Mouse (Mus musculus) brain, adult 10 weeks (tissue): ENCODE measurements around the gene Orc2. TPM values are rescaled to one million over a fixed set of nuclear protein-coding genes. Genes with fewer than 3 reads are reported as not detected.

Experiments used
- polyA plus RNA-seq: library from polyadenylated mRNA; stranded (reverse); fragments of 350-450 nt; fragmentation: Illumina TruSeq; extraction: RNeasy Lipid Tissue Mini Kit (QIAGEN cat#74804); gene quantifications from one replicate; pipeline ENCODE4 v1.2.3, GENCODE M21; 2015; ENCODE audit warnings: low read depth, low replicate concordance

The Orc2 gene
- polyA plus RNA-seq: 30.1 TPM

GRCm38 (mm10) chr1:58504577-58505254 is at the start of gene Orc2:
Gene Orc2, minus strand, starts transcription at chr1:58505109.

DNA sequence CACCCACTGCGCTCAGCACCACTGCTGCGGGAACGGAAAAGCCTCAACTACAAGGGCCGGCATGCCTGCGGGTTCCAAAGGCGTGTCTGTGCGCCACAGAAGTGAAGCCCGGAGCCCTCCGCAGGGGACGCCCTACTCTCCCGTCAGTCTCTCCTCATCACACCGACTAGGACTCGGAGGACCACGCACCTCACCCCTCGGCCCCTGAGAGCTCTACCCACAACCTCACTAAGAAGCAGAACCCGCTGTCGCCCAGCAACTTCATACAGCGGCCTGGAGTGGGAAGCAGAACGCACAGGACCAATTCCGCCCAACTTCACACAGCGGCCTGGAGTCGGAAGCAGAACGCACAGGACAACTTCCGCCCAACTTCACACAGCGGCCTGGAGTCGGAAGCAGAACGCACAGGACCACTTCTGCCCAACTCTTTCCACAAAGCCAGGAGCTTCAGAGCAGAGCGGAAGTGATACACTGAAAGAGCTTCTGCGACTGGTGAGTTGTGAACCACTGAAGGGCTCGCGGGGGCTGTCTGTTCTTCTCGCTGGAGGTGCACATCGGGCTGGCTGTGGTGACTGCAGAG is 59.7 kb downstream of the Orc2 start, which contains the start of the genes Nif3l1 and Ppil3:
Gene Nif3l1 (plus strand): TSS at position 9 of the 580 bp plus-strand sequence.
Gene Ppil3 (minus strand): TSS at position 344 of the 580 bp plus-strand sequence.

GRCm38 (mm10) chr1:58423371-58424248 is 81.3 kb downstream of the Orc2 start, which contains the start of gene Clk1:
Gene Clk1, minus strand, starts transcription at chr1:58424066.

Other genes starting within 250 kb of the Orc2 start
- gene Aox2, start 226.8 kb downstream of the Orc2 start, polyA plus RNA-seq: not detected
- 183 TPM for gene Bzw1, start 112.2 kb downstream of the Orc2 start, polyA plus RNA-seq
- 174 TPM for gene Clk1, start 81.0 kb downstream of the Orc2 start, polyA plus RNA-seq
- 34.7 TPM for gene Nif3l1, start 60.0 kb downstream of the Orc2 start, polyA plus RNA-seq
- 52.0 TPM for gene Ppil3, start 59.6 kb downstream of the Orc2 start, polyA plus RNA-seq
- 51.4 TPM for gene Fam126b, start 81.2 kb upstream of the Orc2 start, polyA plus RNA-seq
- 265 TPM for gene Ndufb3, start 81.3 kb upstream of the Orc2 start, polyA plus RNA-seq
- not detected for gene Als2cr12, start 190.9 kb upstream of the Orc2 start, polyA plus RNA-seq
- gene Cflar, start 206.4 kb upstream of the Orc2 start, polyA plus RNA-seq: 17.1 TPM